Mouse (Mus musculus) left cerebral cortex, adult 2 months (tissue): ENCODE data around the gene Spns1. TPM values are rescaled to one million over a fixed set of nuclear protein-coding genes. Genes with fewer than 3 reads are reported as not detected.

Experiments
- DNase-seq, 2 experiments: peaks; one replicate each; pipeline ENCODE4 v3.0.0; 2021 to 2022; ENCODE audit warnings: low spot score in 2 of 2, mixed read lengths in 1 of 2; ENCODE audit errors: extremely low spot score in 1 of 2
- H3K27ac ChIP-seq: fragments of 200-600 bp; 2 replicates; pipeline ENCODE4 v1.8.1; 2022
- H3K4me3 ChIP-seq: fragments of 200-600 bp; 2 replicates; pipeline ENCODE4 v1.8.1; 2022
- CTCF ChIP-seq: fragments of 200-600 bp; IDR thresholded peaks from 2 replicates; pipeline ENCODE4 v1.8.1; 2022; ENCODE audit warnings: antibody characterized with exemption, mild to moderate bottlenecking, moderate library complexity
- intact Hi-C: fragments of 180-260 bp; cut with DNase I; formaldehyde crosslinking; loops from one replicate; pipeline ENCODE4 v1.15.1; 2025
- total RNA-seq, 2 experiments: library from RNA; stranded (reverse); gene quantifications; 2 replicates each; pipeline ENCODE4 v1.2.3; 2021

Spns1 gene
- total RNA-seq, 2 experiments from 2014 or later: 85.0 to 95.6 TPM

DNA sequence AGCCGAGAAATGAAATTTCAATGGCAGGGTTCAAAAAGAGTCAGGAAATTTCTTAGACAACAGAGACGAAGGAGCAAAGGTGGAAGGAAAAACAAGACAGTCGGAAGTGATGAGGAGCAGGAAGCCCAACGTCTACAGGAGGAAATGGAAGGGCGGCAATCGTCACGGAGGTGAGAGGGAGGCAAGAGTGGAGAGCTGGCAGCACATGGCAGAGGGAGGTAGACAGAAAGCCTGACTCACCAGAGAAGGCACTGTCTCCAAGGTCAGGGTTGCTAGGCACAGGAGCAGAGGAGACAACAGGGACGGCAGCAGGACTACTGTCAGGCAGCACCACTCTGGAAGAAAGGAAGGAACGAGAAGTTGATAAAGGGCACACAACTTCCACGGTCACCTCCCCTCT, 9.6 kb downstream of the Spns1 start:
- TF ChIP-seq CTCF: no peak
- Histone ChIP-seq H3K4me3 (no peak overlapping the region), H3K27ac (no peak overlapping the region)
- no peak for DNase-seq
- intact Hi-C loops: no loop called here

DNA sequence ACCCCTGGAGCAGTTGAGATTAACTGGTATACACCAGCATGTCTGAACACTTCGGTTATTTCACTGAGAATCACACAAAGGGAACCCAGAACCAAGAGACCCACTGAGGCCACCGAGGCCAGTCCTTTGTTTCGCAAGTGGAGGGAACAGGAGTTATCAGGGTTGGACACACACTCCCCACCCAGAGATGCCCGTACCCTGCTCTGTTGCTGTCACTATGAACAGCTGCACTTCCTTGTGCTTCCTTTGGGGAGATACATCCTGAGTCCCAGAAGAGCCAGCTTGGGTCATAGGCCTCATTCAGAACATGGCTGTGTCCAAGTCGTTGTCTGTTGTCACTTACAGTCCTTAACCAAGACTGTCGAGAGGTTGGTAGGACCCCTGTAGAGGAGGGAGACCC, 14.2 kb downstream of the Spns1 start:
- no peak for TF ChIP-seq CTCF
- no peak for DNase-seq
- no peak overlapping the region for H3K4me3 ChIP-seq
- H3K27ac ChIP-seq: no peak overlapping the region
- intact Hi-C loops: no loop called here

DNA sequence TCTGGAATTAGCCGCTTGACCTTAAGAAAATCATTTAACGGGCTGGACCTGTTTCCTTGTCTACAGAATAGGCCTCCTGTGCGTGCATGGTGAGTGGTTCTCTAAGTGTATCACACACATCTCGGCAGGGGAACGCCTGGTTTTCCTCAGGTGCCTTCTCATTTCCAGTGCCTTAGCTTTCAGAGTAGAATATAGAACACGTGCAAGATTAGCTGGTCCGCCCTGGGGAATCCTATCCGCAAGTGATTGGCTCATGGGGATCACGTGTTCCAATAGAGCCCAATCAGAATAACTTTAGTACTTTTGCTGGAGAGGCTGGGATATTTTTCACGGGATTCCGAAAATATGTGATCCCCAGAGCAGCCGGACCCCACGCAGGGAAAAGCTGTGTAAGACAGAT, 18.2 kb downstream of the Spns1 start:
- DNase-seq: no peak
- Histone ChIP-seq H3K4me3 (no peak overlapping the region), H3K27ac (no peak overlapping the region)
- intact Hi-C loops: no loop called here
- no peak for TF ChIP-seq CTCF

DNA sequence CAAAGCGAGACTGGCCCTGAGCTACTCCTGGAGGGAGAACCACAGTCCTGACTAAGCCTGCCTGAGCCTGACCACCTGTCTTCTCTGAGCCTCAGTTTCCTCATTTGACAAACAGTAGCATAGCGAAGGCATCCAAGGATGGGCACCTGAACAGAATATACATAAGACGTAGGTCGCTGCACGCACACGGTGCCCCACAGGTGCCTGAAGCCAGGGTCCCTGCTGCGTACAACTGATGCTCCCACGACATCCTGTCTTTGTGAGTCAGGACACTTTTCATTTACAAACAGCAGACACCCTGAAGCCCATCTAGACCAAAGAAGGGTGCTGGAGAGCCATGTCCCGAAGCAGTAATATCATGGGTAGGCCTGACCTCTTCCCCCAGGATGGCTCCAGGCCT, 18.8 kb downstream of the Spns1 start:
- DNase-seq: no peak
- H3K27ac ChIP-seq: no peak overlapping the region
- no peak overlapping the region for H3K4me3 ChIP-seq
- intact Hi-C loops: no loop called here
- TF ChIP-seq CTCF: no peak

DNA sequence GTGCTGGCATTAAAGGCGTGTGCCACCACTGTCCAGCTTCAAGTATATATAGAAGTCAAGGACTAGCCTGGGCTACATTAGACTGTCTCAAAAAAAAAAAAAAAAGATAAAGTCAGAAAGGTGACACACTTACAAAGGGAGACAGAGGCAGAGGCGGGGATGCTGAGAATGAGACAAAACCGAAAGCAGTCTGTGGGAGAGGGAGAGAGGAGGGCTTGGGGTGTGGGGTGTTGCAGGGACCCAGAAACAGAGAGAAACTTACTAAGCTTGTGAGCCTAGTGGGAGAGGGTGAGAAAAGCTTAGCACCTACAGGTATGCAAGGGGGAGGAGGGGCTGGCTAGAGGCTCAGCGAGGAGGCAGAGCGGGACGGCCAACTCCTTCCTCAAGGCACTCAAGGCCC, 19.4 kb downstream of the Spns1 start:
- intact Hi-C loops: no loop called here
- TF ChIP-seq CTCF: no peak
- no peak for DNase-seq
- Histone ChIP-seq H3K27ac (no peak overlapping the region), H3K4me3 (no peak overlapping the region)

DNA sequence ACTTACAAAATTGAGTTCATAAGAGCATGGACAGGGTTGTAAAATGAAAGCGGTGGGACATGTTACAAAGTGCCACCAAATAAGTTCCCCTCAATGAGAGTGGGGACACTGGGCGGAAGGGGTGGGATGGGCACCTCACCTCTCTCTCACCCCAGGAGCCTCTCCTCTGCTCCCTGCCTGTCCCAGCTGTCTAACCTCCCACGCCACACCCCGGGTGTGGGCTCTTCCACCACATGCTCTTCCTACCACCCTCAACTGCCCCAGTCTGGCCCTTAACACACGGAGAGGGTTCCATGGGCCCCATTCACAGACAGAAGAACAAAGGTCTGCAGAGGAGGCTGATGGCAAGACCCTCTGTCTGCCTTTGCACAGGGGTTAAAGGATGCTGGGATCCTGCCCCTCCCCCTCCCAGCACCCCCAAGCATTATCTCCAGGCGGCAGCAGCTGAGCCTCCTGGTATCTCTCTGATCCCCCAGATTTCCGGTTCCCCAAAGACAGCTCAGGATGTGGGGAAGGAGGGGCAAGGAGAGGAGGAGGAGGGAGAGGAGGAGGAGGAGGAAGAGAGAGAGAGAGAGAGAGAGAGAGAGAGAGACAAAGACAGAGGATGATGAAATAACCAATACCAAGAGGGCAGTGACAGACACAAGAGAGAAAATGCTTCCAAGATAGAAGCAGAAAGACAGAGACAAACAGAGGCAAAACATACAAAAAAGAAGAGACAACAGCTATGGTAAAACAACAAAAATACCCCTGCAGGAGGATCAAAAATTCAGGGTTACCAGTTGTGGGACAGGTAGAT, 20.3 kb downstream of the Spns1 start:
- DNase-seq: no peak
- H3K4me3 ChIP-seq: no peak overlapping the region
- intact Hi-C loops: no loop called here
- no peak overlapping the region for H3K27ac ChIP-seq
- no peak for TF ChIP-seq CTCF

DNA sequence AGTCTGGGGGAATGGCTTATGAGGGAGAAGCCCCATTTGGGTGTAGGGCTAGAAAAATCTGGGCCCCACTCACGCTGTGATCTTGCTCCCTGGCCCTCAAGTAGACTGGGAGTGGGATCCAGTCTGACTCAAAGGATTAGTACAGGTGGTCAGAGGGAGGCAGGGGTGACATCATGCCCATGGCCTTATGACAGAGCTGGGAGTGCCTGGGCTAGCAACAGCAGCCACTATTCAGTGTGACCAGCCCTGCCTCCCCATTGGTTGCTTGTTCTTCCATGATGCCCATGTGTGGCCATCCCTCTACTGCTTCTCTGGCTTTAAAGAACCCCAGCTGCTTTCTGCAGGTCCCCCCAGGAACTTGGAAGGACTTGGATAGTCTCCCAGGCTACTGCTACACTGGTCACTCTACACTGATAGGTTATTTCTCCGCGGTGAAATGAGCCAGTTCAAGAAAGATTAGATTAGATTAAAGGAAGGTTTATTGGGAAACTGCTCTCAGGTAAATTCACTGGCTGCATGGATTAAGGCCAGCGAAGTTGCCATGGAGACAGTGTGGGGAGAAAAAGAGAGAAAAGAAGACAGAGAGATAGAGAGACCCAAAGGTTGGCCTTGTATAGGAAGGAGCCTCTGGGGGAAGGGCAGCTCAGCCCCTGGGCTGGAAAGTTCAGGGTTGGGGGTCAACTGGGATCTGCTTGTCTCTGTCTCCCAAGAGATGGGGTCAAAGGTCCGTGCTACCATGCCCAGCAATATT, 21.2 kb downstream of the Spns1 start:
- intact Hi-C loops: no loop called here
- DNase-seq: no peak
- H3K4me3 ChIP-seq: no peak overlapping the region
- H3K27ac ChIP-seq: no peak overlapping the region
- no peak for TF ChIP-seq CTCF

DNA sequence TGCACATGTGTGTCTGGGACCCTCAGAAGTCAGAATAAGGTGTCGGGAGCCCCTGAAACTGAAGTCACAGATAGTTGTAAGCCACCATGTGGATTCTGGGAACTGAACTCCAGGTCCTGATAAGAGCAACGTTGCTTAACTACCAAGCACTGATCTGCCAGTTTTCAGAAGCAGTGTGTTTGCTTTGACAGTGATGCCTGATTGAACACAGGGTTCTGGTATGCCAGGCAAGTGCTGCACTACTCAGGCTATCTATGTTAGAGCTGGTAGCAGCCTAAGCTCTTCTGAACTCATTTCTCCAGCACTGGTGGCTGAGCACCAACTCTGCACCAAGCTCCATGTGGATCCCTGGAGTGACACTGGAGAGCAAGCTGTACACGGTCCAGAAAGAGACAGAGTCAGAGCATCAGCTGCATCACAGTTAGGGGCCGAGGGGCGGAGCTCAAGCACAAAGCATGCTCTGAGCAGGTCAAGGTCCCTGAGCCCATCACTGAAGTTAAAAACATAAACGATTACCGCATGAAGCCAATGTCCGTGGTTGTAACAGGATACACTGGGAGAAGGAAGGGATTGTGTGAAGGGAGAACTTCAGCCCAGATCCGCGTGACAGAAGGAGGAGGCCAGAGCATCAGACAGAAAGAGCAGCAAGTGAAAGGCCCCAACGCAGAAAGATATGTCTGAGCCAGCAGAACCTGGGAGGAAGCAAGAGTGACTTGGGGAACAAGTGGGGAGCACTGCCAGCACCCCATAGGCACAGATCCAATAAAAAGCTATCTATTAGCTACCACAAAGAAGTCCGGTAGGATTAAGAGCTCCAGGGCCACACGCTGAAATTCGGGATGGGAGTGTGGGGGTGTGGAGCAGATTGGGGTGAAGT, 22.3 kb downstream of the Spns1 start:
- DNase-seq: no peak
- TF ChIP-seq CTCF: no peak
- no peak overlapping the region for H3K4me3 ChIP-seq
- no peak overlapping the region for H3K27ac ChIP-seq
- intact Hi-C loops: no loop called here

DNA sequence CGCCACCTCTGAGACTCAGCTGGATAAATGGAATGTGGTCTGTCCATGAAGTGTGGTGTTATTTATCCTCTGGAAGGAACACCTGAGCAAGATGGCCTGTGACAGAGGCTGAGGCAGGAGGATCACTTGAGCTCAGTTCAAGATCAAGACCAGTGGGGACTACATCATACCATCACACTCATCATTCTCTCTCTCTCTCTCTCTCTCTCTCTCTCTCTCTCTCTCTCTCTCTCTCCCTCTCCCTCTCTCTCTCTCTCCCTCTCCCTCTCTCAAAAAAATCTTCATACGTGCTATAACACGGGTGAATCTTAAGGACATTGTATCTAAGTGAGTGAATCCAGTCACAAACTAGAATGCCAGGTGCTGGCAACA, 23.3 kb downstream of the Spns1 start:
- no peak overlapping the region for H3K4me3 ChIP-seq
- intact Hi-C loops: no loop called here
- no peak for TF ChIP-seq CTCF
- DNase-seq: no peak
- H3K27ac ChIP-seq: no peak overlapping the region

DNA sequence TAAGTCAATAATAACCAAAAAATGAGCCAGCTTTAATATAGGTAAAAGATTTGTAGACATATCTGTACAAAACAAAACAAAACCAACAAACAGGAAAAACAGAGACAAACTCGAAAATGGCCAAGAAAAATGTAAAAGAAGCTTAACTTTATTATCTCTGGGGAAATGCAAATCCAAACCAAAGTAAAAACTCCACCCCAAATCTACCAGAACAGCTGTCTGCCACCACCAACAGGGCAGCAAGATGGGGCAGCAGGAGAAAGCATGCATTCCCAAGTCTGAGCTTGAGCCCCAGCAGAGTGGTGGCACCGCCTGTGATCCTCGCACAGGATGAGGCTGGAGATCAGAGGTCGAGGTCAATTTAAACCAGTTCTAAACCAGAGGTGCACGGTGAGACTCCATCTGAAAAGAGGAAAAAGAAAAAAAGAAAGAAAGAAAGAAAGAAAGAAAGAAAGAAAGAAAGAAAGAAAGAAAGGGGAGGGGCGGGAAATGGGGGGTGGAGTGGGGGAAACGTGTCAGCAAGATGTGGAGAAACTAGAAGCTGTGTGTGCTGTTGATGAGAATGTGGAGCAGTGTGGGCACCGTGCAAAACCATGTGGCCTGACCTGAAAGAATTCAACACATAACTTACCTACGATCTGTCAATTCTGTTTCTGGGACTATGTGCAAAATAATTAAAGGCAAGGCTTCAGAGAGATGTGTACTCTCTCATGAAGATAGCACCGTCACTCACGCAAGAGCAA, 23.8 kb downstream of the Spns1 start:
- intact Hi-C loops: no loop called here
- no peak overlapping the region for H3K27ac ChIP-seq
- H3K4me3 ChIP-seq: no peak overlapping the region
- no peak for DNase-seq
- TF ChIP-seq CTCF: no peak

DNA sequence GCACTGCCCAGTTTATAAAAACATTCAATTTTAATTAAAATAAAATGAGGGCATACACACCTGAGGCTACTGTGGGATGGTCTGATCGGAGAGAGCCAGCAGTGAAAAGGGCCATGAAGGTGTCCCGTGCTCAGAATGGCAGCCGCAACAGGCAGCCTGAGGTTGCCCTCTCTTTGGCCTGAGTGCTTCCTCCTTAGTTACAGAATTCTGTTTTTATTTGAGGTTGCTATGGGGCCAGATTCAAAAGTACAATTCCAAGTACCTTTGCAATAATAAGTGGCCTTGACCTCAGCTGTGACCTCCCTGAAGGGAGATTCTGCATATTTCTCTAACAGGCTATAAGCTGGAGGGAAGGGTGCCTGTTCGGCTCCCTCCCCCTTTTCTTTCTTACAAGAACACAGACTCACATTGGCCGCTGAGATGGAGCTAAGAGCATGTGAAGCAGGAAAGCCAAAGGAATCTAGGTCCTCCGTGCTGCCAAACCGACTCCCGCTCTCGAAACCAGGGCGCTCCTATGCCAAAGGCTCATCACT, 25.8 kb downstream of the Spns1 start:
- DNase-seq: no peak
- H3K27ac ChIP-seq: no peak overlapping the region
- no peak for TF ChIP-seq CTCF
- intact Hi-C loops: no loop called here
- H3K4me3 ChIP-seq: no peak overlapping the region
